Mouse (Mus musculus): ENCODE results near the gene Serpine1. TPM values are rescaled to one million over a fixed set of nuclear protein-coding genes. Genes with fewer than 3 reads are reported as not detected.
A peak's percentile ranks its signal among the peaks of the same experiment; 100 is the strongest.

Serpine1 gene
- polyA plus RNA-seq, 1 experiment from 2014 or later: 0.74 TPM

DNA sequence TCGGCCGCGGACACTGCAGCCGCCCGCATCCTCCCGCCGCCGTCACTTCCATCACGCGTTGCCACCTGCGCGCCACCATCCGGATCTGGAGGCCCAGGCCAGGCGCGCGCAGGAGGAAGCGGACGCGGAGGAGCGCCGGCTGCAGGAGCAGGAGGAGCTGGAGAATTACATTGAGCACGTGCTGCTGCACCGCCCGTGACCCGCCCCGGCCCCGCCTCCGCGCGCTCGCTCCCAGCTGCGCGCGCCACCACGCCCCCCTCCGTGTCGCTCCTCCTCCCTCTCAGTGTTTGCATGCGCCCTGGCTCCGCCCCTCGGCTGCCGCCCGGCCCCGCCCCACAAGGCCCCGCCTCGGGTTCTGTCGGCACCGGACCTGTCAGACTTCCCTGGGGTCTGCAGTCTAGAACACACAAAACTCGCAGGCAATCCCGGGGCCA is 39.4 kb downstream of the Serpine1 start:
- ATAC-seq (ENCODE audit: extremely low read depth, insufficient number of reproducible peaks, low FRiP score, low TSS enrichment): peak; percentile 77
- WGBS: under 1% methylated on average over 48 of the region's 49 CpGs
- no peaks in the 10 kb centered on the region for H3K9me3 ChIP-seq
- peaks cover 29% of the 10 kb centered on the region for H3K36me3 ChIP-seq
- peak overlapping the region; percentile 56 for H3K4me3 ChIP-seq
- H3K27ac ChIP-seq (replicated peaks): no peak overlapping the region
- peaks cover 53% of the 10 kb centered on the region for H3K27me3 ChIP-seq (replicated peaks)
- peak overlapping the region; percentile 99 for H3K4me2 ChIP-seq
- H3K4me1 ChIP-seq: peaks cover 40% of the 10 kb centered on the region
- peak overlapping the region; percentile 67 for H3K9ac ChIP-seq

DNA sequence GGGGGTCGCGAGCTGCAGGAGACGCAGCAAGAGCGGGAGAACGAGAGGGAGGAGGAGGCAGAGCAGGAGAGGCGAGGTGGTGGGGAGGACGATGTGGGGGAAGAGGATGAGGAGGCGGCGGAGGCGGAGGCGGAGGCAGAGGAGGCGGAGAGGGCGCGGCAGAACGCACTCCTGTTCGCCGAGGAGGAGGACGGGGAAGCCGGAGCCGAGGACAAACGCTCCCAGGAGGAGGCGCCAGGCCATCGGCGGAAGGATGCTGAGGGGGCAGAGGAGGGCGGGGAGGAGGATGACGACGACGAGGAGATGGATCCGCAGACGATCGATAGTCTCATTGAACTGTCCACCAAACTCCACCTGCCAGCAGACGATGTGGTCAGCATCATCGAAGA is 40.0 kb downstream of the Serpine1 start:
- Histone ChIP-seq H3K9ac (peak overlapping the region; percentile 67), H3K27ac (replicated peaks) (no peak overlapping the region), H3K27me3 (replicated peaks) (peaks cover 59% of the 10 kb centered on the region), H3K4me3 (peak overlapping the region; percentile 56), H3K4me1 (peaks cover 40% of the 10 kb centered on the region), H3K4me2 (peak overlapping the region; percentile 99), H3K9me3 (no peaks in the 10 kb centered on the region), H3K36me3 (peaks cover 22% of the 10 kb centered on the region)
- no peak for ATAC-seq (ENCODE audit: extremely low read depth, insufficient number of reproducible peaks, low FRiP score, low TSS enrichment)
- WGBS: under 1% methylated on average over 33 of the region's 33 CpGs

DNA sequence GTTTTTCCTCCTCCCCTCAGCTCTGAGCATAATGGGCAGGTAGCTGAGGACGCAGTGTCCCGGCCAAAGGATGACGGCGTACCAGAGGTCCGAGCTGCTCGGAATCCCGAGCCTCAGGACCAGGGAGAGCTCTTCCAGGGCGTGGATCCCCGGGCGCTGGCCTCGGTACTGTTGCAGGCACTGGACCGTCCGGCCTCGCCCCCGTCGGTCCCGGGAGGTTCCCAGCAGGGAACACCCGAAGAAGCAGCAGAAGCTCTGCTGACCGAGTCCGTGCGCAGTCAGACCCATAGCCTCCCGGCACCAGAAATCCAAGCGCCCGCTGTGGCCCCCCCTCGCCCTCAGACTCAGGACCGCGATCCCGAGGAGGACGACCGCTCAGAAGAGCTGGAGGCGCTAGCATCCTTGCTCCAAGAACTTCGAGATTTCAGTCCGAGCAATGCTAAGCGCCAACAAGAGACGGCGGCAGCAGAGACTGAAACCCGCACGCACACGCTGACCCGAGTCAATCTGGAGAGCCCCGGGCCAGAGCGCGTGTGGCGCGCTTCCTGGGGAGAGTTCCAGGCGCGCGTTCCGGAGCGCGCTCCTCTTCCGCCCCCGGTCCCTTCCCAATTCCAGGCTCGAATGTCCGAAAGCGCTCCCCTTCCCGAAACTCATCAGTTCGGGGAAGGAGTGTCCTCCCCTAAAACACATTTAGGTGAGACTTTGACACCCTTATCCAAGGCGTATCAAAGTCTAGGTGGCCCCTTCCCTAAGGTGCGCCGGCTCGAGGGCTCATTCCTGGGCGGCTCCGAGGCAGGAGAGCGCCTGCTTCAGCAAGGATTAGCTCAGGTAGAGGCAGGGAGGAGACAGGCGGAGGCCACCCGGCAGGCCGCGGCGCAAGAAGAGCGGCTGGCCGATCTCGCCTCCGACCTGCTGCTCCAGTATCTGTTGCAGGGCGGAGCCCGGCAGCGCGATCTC is 40.7 kb downstream of the Serpine1 start:
- Histone ChIP-seq H3K9me3 (no peaks in the 10 kb centered on the region), H3K4me2 (peak overlapping the region; percentile 99), H3K36me3 (peaks cover 16% of the 10 kb centered on the region), H3K27ac (replicated peaks) (no peak overlapping the region), H3K9ac (no peak overlapping the region), H3K4me1 (peaks cover 40% of the 10 kb centered on the region), H3K27me3 (replicated peaks) (peaks cover 65% of the 10 kb centered on the region), H3K4me3 (peak overlapping the region; percentile 56)
- no peak for ATAC-seq (ENCODE audit: extremely low read depth, insufficient number of reproducible peaks, low FRiP score, low TSS enrichment)
- under 1% methylated on average over 78 of the region's 78 CpGs for WGBS

DNA sequence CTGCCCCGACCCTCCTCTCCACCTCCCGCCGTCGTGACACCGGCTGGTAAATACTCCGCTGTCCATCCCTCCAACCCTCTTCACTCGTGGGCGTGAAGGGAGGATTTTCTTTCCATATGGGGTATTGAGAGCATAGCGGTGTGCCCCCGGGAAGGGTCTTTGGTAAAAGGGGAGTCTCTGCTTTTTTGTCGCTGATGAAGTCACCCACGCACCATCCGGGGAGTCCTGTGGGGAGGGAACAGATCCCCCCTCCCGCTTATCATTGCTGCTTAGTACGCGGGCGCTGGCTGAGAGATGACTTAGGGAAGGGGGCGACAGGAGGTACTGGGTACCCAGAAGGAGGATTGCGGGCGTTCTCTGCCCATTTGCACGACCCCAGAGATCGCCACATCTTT is 41.7 kb downstream of the Serpine1 start:
- Histone ChIP-seq H3K9me3 (no peaks in the 10 kb centered on the region), H3K4me1 (peaks cover 40% of the 10 kb centered on the region), H3K36me3 (peaks cover 6% of the 10 kb centered on the region), H3K9ac (no peak overlapping the region), H3K27ac (replicated peaks) (no peak overlapping the region), H3K27me3 (replicated peaks) (peaks cover 75% of the 10 kb centered on the region), H3K4me2 (peak overlapping the region; percentile 73), H3K4me3 (peak overlapping the region; percentile 18)
- WGBS: 15% methylated on average over 22 of the region's 22 CpGs
- no peak for ATAC-seq (ENCODE audit: extremely low read depth, insufficient number of reproducible peaks, low FRiP score, low TSS enrichment)

GRCm38 (mm10) chr5:137029643-137030415 is 42.2 kb downstream of the Serpine1 start:
- H3K27ac ChIP-seq (replicated peaks): no peak overlapping the region
- H3K27me3 ChIP-seq (replicated peaks): peaks cover 81% of the 10 kb centered on the region
- no peak overlapping the region; the same call in 1 of the 2 replicates for H3K9ac ChIP-seq
- H3K9me3 ChIP-seq: no peaks in the 10 kb centered on the region
- peaks cover 40% of the 10 kb centered on the region for H3K4me1 ChIP-seq
- peaks cover under 1% of the 10 kb centered on the region; the same call in 1 of the 2 replicates for H3K36me3 ChIP-seq
- ATAC-seq (ENCODE audit: extremely low read depth, insufficient number of reproducible peaks, low FRiP score, low TSS enrichment): peak; percentile 63; the same call in 1 of the 2 replicates
- H3K4me3 ChIP-seq: peak overlapping the region; percentile 49
- peak overlapping the region; percentile 73 for H3K4me2 ChIP-seq
- WGBS: under 1% methylated on average over 52 of the region's 52 CpGs

DNA sequence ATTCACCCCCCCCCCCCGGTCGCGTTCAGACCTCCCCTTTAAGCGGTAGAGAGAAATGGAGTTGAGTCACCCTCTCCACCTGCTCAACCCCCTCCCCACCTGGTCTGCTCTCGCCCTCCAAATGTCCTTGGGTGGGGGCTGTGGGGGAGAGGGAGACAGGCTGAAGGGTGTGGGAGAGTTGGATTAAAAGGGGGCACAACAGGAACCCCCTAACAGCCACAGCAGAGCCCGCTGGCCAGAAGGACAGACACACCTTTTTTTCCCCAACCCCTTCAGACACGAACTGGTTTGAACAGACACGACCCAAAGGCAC is 42.8 kb downstream of the Serpine1 start:
- H3K36me3 ChIP-seq: no peaks in the 10 kb centered on the region
- no peak overlapping the region for H3K9ac ChIP-seq
- ATAC-seq (ENCODE audit: extremely low read depth, insufficient number of reproducible peaks, low FRiP score, low TSS enrichment): no peak
- peaks cover 87% of the 10 kb centered on the region for H3K27me3 ChIP-seq (replicated peaks)
- H3K4me1 ChIP-seq: peaks cover 40% of the 10 kb centered on the region
- peak overlapping the region; percentile 49 for H3K4me3 ChIP-seq
- peak overlapping the region; percentile 73 for H3K4me2 ChIP-seq
- 3% methylated on average over 8 of the region's 8 CpGs for WGBS
- H3K9me3 ChIP-seq: no peaks in the 10 kb centered on the region
- H3K27ac ChIP-seq (replicated peaks): no peak overlapping the region

- ATAC-seq (ENCODE audit: extremely low read depth, insufficient number of reproducible peaks, low FRiP score, low TSS enrichment): no peak
- H3K4me3 ChIP-seq: no peak overlapping the region
- no peaks in the 10 kb centered on the region for H3K9me3 ChIP-seq
- no peaks in the 10 kb centered on the region for H3K36me3 ChIP-seq
- no peak overlapping the region for H3K27ac ChIP-seq (replicated peaks)
- WGBS: 5% methylated on average over 28 of the region's 29 CpGs
- 0 out of 2 replicates have a peak overlapping the region, but pooled peaks have one; percentile 73 for H3K4me2 ChIP-seq
- peaks cover 40% of the 10 kb centered on the region for H3K4me1 ChIP-seq
- H3K9ac ChIP-seq: no peak overlapping the region
- H3K27me3 ChIP-seq (replicated peaks): peaks cover 92% of the 10 kb centered on the region
Measured at GRCm38 (mm10) chr5:137028561-137029272, 43.4 kb downstream of the Serpine1 start.

DNA sequence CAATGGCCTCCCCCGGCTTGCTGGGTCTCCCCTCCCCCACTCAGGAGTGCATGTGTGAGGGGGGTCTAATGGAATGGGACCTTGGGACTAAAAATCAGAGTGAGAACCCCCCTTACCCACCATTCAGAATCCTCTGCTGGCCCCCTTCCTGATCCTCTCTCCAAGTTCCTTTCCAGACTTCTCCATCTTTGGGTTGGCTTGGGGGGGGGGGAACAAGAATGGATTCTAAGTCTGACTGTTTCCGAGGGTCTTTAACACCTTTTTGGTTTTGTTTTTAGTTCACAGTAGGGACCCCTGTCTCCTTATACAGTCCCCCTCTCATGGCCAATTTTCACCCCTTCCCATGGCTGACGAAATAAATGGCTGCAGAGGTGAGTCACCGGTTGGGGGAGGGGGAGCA is 46.0 kb downstream of the Serpine1 start, which contains the start of gene Vgf:
Gene Vgf, plus strand, starts transcription at position 301 of the 400 bp plus-strand sequence.
- H3K27ac ChIP-seq (replicated peaks): no peak within 1 kb of the TSS
- WGBS: 13% methylated on average over 4 of the region's 4 CpGs
- ATAC-seq (ENCODE audit: extremely low read depth, insufficient number of reproducible peaks, low FRiP score, low TSS enrichment): no peak
- H3K27me3 ChIP-seq (replicated peaks): peaks cover 87% of the 10 kb centered on the region
- peak within 1 kb of the TSS; percentile 26; the same call in 1 of the 2 replicates for H3K4me2 ChIP-seq
- no peaks in the 10 kb centered on the region for H3K9me3 ChIP-seq
- no peak within 1 kb of the TSS for H3K4me3 ChIP-seq
- H3K4me1 ChIP-seq: peaks cover 18% of the 10 kb centered on the region
- H3K9ac ChIP-seq: no peak within 1 kb of the TSS
- no peaks in the 10 kb centered on the region for H3K36me3 ChIP-seq

DNA sequence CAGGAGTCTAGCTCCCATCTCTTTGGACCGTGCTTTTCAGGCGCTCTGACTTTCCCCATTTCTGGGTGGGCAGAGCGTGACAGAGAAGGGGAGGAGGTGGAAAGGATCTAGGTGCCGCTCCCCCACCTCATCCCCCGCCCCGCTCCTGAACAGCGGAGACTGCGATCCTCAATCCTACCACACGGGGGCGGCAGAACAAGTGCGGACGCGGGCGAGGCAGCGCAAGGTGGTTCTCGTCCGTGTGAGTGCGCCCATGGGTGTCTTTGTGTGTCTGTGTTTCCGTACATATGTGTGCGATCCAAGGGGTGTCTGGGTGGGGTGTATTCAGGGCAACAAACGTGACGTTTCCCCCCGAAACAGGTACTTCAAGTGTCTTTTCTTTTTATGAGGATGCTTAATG is 46.9 kb downstream of the Serpine1 start:
- Histone ChIP-seq H3K36me3 (no peaks in the 10 kb centered on the region), H3K27me3 (replicated peaks) (peaks cover 80% of the 10 kb centered on the region), H3K27ac (replicated peaks) (no peak overlapping the region), H3K4me3 (no peak overlapping the region), H3K9ac (no peak overlapping the region), H3K4me2 (peak overlapping the region; percentile 26; the same call in 1 of the 2 replicates), H3K9me3 (no peaks in the 10 kb centered on the region), H3K4me1 (peaks cover 8% of the 10 kb centered on the region)
- no peak for ATAC-seq (ENCODE audit: extremely low read depth, insufficient number of reproducible peaks, low FRiP score, low TSS enrichment)
- WGBS: under 1% methylated on average over 22 of the region's 23 CpGs

DNA sequence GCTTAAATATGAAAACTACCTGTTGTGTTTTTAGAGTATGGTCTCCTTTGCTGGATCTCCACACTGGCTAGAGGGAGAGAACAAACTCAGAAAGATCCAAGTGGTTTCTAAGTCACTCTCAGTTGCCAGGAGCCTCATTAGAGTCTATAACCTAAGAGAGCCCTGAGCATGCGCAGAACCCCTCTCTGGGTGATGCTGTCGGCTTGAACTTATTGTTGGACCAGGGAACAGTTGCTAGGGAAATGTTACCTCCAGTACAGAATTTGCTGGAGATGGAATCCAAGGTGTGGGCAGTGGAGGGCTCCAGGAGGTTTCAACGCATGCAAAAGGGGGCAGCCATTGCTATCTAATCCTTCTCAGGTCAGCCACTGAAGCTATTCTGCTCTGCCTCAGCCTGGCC is 47.8 kb downstream of the Serpine1 start:
- 49% methylated on average over 3 of the region's 3 CpGs for WGBS
- peaks cover 72% of the 10 kb centered on the region for H3K27me3 ChIP-seq (replicated peaks)

DNA sequence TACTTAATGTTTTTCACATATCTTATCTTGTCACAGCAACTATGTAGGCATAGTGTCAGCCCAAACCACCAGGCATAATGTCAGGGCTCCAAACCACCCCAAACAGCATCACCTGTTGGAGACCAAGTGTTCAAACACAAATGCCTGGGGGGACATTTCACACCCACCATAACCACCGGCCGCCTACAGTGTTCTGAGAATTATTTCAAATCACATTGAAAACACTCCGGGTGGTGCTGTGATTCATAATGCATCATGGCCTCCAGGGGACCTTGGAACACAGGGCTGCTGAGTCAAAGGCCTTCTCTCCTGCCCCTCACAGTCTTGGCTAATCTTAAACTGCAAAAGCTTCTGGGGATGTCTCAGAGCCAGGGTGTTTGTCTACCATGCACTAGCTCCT is 56.2 kb downstream of the Serpine1 start:
- H3K4me3 ChIP-seq: no peak overlapping the region
- no peaks in the 10 kb centered on the region for H3K36me3 ChIP-seq
- H3K27me3 ChIP-seq (replicated peaks): peaks cover 3% of the 10 kb centered on the region; the same call in 1 of the 2 replicates
- no peak overlapping the region for H3K27ac ChIP-seq (replicated peaks)
- no peaks in the 10 kb centered on the region for H3K4me1 ChIP-seq
- H3K4me2 ChIP-seq: no peak overlapping the region
- H3K9ac ChIP-seq: no peak overlapping the region
- ATAC-seq (ENCODE audit: extremely low read depth, insufficient number of reproducible peaks, low FRiP score, low TSS enrichment): no peak
- H3K9me3 ChIP-seq: peaks cover 4% of the 10 kb centered on the region
- 71% methylated on average over 3 of the region's 3 CpGs for WGBS

More for the DNA sequence above, 47.8 kb downstream of the Serpine1 start:
- Histone ChIP-seq H3K36me3 (no peaks in the 10 kb centered on the region), H3K9ac (no peak overlapping the region), H3K9me3 (no peaks in the 10 kb centered on the region), H3K4me2 (no peak overlapping the region), H3K27ac (replicated peaks) (no peak overlapping the region), H3K4me3 (no peak overlapping the region), H3K4me1 (peaks cover 2% of the 10 kb centered on the region)
- no peak for ATAC-seq (ENCODE audit: extremely low read depth, insufficient number of reproducible peaks, low FRiP score, low TSS enrichment)

Measured in heart, embryonic 13.5 days (tissue).